Mouse (Mus musculus) midbrain, embryonic 16.5 days (tissue): ENCODE measurements around the gene Ece1. TPM values are rescaled to one million over a fixed set of nuclear protein-coding genes. Genes with fewer than 3 reads are reported as not detected.

ENCODE experiments used
- ATAC-seq: fragments of 200-750 bp; cut with Nextera tagmentation; 2 replicates; pipeline ENCODE4 v1.8.0; 2017; ENCODE audit warnings: moderate TSS enrichment
- H3K27ac ChIP-seq: fragments of 300-500 bp; sonication (generic); 2 replicates; pipeline ENCODE4 v1.5.1; 2014; ENCODE audit warnings: mild to moderate bottlenecking, low read length, mixed read lengths
- H3K27me3 ChIP-seq: fragments of 300-500 bp; sonication (generic); 2 replicates; pipeline ENCODE4 v1.6.1; 2014; ENCODE audit warnings: low read depth, low read length, mixed read lengths; ENCODE audit not compliant: control insufficient read depth, insufficient read depth
- H3K36me3 ChIP-seq: fragments of 300-500 bp; sonication (generic); 2 replicates; pipeline ENCODE4 v1.6.1; 2014; ENCODE audit warnings: mild to moderate bottlenecking, low read length, moderate library complexity, mixed read lengths; ENCODE audit not compliant: control insufficient read depth, insufficient read depth
- H3K4me1 ChIP-seq: fragments of 300-500 bp; sonication (generic); 2 replicates; pipeline ENCODE4 v1.6.1; 2014; ENCODE audit warnings: mild to moderate bottlenecking, low read length, mixed read lengths; ENCODE audit not compliant: control insufficient read depth, insufficient read depth
- H3K4me2 ChIP-seq: fragments of 300-500 bp; sonication (generic); 2 replicates; pipeline ENCODE4 v1.6.1; 2014; ENCODE audit warnings: mild to moderate bottlenecking, low read length, mixed read lengths
- H3K4me3 ChIP-seq: fragments of 300-500 bp; sonication (generic); 2 replicates; pipeline ENCODE4 v1.5.1; 2014; ENCODE audit warnings: low read depth, mild to moderate bottlenecking, low read length, moderate library complexity, mixed read lengths
- H3K9ac ChIP-seq: fragments of 300-500 bp; sonication (generic); 2 replicates; pipeline ENCODE4 v1.6.1; 2014; ENCODE audit warnings: low read depth, low read length, mixed read lengths
- H3K9me3 ChIP-seq: fragments of 300-500 bp; sonication (generic); replicated peaks from 2 replicates; pipeline ENCODE4 v1.6.1; 2014; ENCODE audit warnings: mild to moderate bottlenecking, low read length, mixed read lengths; ENCODE audit not compliant: control insufficient read depth, poor library complexity, severe bottlenecking
- WGBS: fragments of 180-500 bp; shearing (Covaris S2); extraction: QIAGEN DNeasy Blood & Tissue Kit; methylation state at CpG from one replicate; pipeline ENCODE4 v1.1.7; 2014; 5-methylcytosine and 5-hydroxymethylcytosine counted together
- polyA plus RNA-seq: library from polyadenylated mRNA; unstranded; fragments of >200 nt; fragmentation: Nextera tagmentation; extraction: Ambion mirVana; gene quantifications from 2 replicates; pipeline ENCODE4 v1.2.1, GENCODE M21; 2015

Gene Ece1
- polyA plus RNA-seq, 1 experiment from 2014 or later, result 21.3 TPM

DNA sequence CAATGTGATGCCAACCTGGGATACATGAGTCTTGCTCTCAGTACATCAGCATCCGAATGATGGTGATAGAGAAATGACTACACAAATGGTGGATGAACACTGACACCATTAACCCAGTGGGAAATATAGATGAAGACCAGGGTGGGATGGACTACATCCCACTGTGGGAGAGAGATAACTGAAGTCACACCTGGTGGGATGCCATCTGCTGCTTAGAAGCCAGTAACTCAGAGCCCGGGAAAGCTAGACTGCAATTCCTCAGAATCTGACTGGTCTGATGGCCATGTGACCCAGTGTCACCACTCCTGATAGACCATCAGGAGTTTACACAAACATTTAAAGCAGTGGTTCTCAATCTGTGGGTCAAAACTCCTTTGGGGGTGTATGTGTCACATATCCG is 38.5 kb upstream of the Ece1 start:
- Histone ChIP-seq H3K4me1 (no peaks in the 10 kb centered on the region; the same call in 1 of the 2 replicates), H3K27me3 (no peaks in the 10 kb centered on the region; the same call in 1 of the 2 replicates), H3K36me3 (no peaks in the 10 kb centered on the region), H3K9me3 (no peaks in the 10 kb centered on the region), H3K4me3 (no peak overlapping the region), H3K9ac (no peak overlapping the region), H3K4me2 (no peak overlapping the region), H3K27ac (no peak overlapping the region)
- WGBS, result 88% methylated on average over 3 of the region's 3 CpGs
- no peak for ATAC-seq

DNA sequence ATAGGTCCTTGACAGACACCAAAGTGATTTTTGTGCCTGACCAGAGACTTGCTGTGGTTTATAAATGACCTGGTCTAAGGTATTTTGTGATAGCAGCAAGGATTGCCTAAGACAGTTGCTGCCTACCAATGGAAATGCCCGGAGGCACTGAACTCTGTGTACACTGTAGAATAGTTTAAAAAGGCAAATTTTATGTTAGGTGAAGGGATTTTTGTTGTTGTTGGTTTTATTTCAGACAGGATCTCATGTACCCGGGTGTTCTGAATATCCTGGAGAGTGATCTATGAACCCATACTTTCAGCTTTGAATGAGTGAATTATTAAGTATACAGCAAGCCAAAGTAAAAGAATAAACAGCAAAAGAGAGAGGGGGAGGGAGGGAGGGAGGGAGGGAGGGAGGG is 37.2 kb upstream of the Ece1 start:
- no peaks in the 10 kb centered on the region for H3K36me3 ChIP-seq
- no peak for ATAC-seq
- 84% methylated on average over 2 of the region's 2 CpGs for WGBS
- H3K27ac ChIP-seq, result no peak overlapping the region
- H3K4me1 ChIP-seq, result no peaks in the 10 kb centered on the region
- no peak overlapping the region for H3K4me3 ChIP-seq
- H3K4me2 ChIP-seq, result no peak overlapping the region
- no peak overlapping the region for H3K9ac ChIP-seq
- H3K9me3 ChIP-seq, result no peaks in the 10 kb centered on the region
- no peaks in the 10 kb centered on the region; the same call in 1 of the 2 replicates for H3K27me3 ChIP-seq

DNA sequence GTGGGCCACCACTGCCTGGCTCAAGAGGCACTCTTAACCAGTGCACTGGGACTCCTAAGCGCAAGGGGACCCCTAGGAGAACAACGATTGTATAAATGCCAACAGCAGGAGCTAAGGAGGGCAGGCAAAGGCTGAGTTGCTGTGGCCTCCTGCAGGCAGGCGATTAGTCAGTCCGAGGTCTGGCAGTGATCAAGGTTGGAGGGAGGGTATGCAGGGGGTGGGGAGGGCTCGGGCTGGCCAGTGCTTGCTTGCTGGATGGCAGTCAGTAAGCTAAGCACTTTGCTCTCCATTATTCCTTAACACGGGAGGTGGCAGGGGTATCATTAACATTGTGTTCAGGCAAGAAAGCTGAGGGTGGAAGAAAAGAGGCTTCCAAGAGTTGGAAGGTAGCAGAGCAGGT is 31.7 kb upstream of the Ece1 start:
- no peaks in the 10 kb centered on the region for H3K36me3 ChIP-seq
- H3K9ac ChIP-seq, result no peak overlapping the region
- no peak overlapping the region for H3K27ac ChIP-seq
- no peak for ATAC-seq
- H3K27me3 ChIP-seq, result no peaks in the 10 kb centered on the region; the same call in 1 of the 2 replicates
- no peaks in the 10 kb centered on the region for H3K9me3 ChIP-seq
- WGBS, result 13% methylated on average over 6 of the region's 6 CpGs
- no peak overlapping the region for H3K4me2 ChIP-seq
- H3K4me3 ChIP-seq, result no peak overlapping the region
- no peaks in the 10 kb centered on the region for H3K4me1 ChIP-seq

DNA sequence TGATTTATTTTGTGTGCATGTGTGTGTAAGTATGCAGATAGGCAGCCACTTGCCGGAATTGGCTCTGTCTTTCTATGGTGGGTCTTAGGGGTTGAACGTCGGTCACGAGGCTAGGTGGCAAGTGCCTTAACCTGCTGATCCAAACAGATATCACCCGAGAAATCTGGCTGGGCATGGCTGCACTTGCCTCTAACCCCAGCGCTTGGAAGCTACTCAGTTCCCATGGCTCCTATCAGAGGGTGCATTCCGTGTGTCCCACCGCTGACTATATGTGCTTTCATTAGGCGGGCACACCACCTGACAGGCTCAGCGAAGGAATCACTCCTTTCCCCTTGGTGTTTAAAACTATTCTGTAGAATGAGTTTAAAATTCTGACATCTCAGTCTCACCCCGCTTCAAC is 30.4 kb upstream of the Ece1 start:
- H3K4me1 ChIP-seq, result peaks cover 4% of the 10 kb centered on the region
- H3K4me3 ChIP-seq, result no peak overlapping the region
- H3K27me3 ChIP-seq, result no peaks in the 10 kb centered on the region; the same call in 1 of the 2 replicates
- no peaks in the 10 kb centered on the region for H3K9me3 ChIP-seq
- H3K27ac ChIP-seq, result no peak overlapping the region
- H3K9ac ChIP-seq, result no peak overlapping the region
- no peak overlapping the region for H3K4me2 ChIP-seq
- no peaks in the 10 kb centered on the region for H3K36me3 ChIP-seq
- 83% methylated on average over 11 of the region's 11 CpGs for WGBS
- ATAC-seq, result no peak

DNA sequence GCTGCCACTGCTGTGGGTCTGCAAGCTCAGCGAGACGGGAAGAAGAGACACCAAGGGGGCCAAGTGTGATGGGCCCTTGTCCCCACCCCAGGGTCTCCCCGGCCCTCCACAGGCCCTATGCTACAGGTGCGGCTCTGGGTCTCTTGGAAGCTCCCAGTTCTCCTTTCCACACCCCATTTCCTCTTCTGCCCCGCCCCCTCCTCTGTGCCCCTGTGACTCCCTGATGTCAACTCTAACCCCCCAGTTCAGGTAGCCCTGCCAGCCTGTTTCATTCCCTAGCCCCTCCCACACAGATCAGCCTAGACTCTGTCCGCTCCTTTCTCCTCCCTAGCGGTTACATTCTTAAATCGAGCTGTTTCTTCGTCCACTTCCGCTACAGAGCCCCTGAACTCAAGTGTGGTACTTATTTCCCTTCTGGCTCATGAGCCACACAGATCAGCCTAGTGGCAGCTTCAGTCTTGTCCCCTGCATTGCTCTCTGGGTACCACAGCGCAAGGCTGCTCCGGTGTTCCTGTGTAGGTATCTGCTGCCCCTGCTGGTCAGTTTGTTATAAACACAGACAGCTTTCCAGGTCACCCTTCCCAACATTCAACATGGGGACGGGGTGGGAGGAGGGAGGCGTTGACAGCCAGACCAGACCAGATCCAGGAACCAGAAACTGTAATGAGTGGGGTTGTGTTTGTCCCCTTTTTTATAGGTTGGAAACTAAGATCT is 26.3 kb upstream of the Ece1 start:
- 17% methylated on average over 13 of the region's 14 CpGs for WGBS
- ATAC-seq, result peak; percentile 95
- H3K4me2 ChIP-seq, result peak overlapping the region; percentile 48; the same call in 1 of the 2 replicates

DNA sequence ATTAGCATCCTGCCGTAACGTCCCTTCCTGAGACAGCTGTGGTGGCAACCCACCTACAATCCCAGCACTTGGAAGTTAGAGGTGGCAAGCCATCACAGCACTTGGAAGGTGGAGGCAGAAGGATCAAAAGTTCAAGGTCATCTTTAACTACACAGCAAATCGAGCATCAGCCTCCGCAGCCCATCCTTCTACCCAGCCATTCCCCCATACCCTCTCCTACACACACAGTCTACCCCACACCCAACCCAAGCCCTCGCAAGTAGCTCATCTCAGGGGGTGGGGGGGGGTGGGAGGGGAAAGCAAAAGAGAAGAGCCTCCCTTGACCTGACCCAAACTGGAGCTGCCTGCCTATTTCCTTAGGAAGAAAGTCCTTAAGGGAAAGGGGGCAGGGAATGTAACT is 25.3 kb upstream of the Ece1 start:
- WGBS, result 92% methylated on average over 5 of the region's 5 CpGs
- no peak for ATAC-seq
- H3K4me1 ChIP-seq, result peaks cover 4% of the 10 kb centered on the region
- no peak overlapping the region for H3K4me2 ChIP-seq
- no peaks in the 10 kb centered on the region for H3K27me3 ChIP-seq
- no peak overlapping the region for H3K9ac ChIP-seq
- no peaks in the 10 kb centered on the region for H3K36me3 ChIP-seq
- H3K27ac ChIP-seq, result no peak overlapping the region
- H3K4me3 ChIP-seq, result no peak overlapping the region
- H3K9me3 ChIP-seq, result no peaks in the 10 kb centered on the region

More for the DNA sequence above, 26.3 kb upstream of the Ece1 start:
- H3K9ac ChIP-seq, result 0 out of 2 replicates have a peak overlapping the region, but pooled peaks have one; percentile 25
- H3K27me3 ChIP-seq, result no peaks in the 10 kb centered on the region
- H3K4me1 ChIP-seq, result peaks cover 4% of the 10 kb centered on the region
- no peak overlapping the region for H3K27ac ChIP-seq
- H3K4me3 ChIP-seq, result no peak overlapping the region; the same call in 1 of the 2 replicates
- no peaks in the 10 kb centered on the region for H3K9me3 ChIP-seq
- H3K36me3 ChIP-seq, result no peaks in the 10 kb centered on the region

DNA sequence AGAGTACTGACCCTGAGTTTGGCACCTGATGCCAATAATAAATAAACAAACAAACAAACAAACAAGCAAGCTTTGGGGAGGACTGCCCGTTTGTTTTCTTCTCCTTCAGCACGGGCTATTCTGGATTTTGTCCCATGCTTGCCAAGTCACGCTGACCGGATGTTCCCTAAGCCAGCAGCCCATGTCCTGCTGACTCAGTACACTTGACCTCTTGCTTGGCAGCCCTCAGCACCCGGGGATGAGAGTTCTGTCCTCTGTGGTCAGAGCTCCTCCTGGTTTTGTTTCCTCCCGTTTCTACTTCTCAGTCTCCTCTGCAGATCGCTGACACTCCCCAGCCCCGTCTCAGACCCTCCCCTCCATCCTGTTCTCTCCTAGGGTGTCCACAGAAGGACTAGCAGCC is 24.2 kb upstream of the Ece1 start:
- H3K27ac ChIP-seq, result no peak overlapping the region
- H3K9me3 ChIP-seq, result no peaks in the 10 kb centered on the region
- H3K4me2 ChIP-seq, result no peak overlapping the region
- 84% methylated on average over 8 of the region's 8 CpGs for WGBS
- no peak overlapping the region for H3K9ac ChIP-seq
- no peak for ATAC-seq
- H3K36me3 ChIP-seq, result no peaks in the 10 kb centered on the region
- H3K4me1 ChIP-seq, result peaks cover 4% of the 10 kb centered on the region
- no peaks in the 10 kb centered on the region for H3K27me3 ChIP-seq
- no peak overlapping the region for H3K4me3 ChIP-seq

DNA sequence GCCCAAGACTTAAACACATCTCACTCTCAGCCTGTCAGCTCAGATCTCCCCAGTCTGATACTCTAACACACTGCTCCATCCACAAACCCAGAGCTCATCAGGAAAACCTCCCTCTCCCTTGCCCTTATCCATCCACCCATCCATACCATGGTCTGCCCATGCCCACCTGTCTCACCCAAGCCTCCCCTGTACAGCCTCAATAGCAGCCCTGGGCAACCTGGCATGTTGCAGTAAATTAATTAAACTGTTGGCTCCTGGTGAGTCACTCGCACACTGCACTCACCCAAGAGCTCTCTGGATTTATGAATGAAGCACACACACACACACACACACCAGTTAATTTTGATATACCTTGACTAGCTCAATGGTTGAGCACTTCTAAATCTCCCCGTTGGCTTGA is 23.2 kb upstream of the Ece1 start:
- H3K4me1 ChIP-seq, result peaks cover 4% of the 10 kb centered on the region
- no peaks in the 10 kb centered on the region for H3K27me3 ChIP-seq
- H3K36me3 ChIP-seq, result no peaks in the 10 kb centered on the region
- H3K27ac ChIP-seq, result no peak overlapping the region
- no peaks in the 10 kb centered on the region for H3K9me3 ChIP-seq
- no peak overlapping the region for H3K9ac ChIP-seq
- no peak for ATAC-seq
- 92% methylated on average over 2 of the region's 2 CpGs for WGBS
- H3K4me3 ChIP-seq, result no peak overlapping the region
- H3K4me2 ChIP-seq, result no peak overlapping the region

DNA sequence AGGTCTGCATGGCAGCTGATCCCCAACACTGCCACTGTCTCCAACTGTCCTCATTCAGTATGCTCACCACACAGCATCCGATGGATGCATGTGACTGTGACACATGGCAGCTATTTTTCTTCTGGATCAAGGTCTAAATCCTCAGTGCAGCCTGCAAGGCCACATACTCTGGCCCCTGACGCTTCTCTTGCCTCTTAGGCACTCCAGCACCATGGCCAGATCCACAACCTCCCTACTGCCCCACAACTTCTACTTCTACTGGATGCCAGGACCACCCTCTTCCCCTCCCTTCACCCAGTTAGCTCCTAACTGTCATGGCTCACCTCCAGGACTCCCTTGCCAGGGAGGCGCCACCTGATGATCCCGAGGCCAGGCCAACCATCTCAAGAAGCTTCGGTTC is 22.6 kb upstream of the Ece1 start:
- no peaks in the 10 kb centered on the region for H3K9me3 ChIP-seq
- ATAC-seq, result no peak
- no peaks in the 10 kb centered on the region for H3K36me3 ChIP-seq
- no peak overlapping the region for H3K9ac ChIP-seq
- H3K27ac ChIP-seq, result no peak overlapping the region
- no peaks in the 10 kb centered on the region for H3K27me3 ChIP-seq
- H3K4me3 ChIP-seq, result no peak overlapping the region
- H3K4me1 ChIP-seq, result peaks cover 4% of the 10 kb centered on the region
- 81% methylated on average over 5 of the region's 5 CpGs for WGBS
- no peak overlapping the region for H3K4me2 ChIP-seq
